Mouse (Mus musculus): ENCODE measurements at regions not wholly inside any gene's neighbourhood (a gene's known extent, or its start where the extent isn't known, plus 50 kb on each side); places are given as distances from the start of the nearest gene placed in this dataset.
A peak's percentile ranks its signal among the peaks of the same experiment; 100 is the strongest.

DNA sequence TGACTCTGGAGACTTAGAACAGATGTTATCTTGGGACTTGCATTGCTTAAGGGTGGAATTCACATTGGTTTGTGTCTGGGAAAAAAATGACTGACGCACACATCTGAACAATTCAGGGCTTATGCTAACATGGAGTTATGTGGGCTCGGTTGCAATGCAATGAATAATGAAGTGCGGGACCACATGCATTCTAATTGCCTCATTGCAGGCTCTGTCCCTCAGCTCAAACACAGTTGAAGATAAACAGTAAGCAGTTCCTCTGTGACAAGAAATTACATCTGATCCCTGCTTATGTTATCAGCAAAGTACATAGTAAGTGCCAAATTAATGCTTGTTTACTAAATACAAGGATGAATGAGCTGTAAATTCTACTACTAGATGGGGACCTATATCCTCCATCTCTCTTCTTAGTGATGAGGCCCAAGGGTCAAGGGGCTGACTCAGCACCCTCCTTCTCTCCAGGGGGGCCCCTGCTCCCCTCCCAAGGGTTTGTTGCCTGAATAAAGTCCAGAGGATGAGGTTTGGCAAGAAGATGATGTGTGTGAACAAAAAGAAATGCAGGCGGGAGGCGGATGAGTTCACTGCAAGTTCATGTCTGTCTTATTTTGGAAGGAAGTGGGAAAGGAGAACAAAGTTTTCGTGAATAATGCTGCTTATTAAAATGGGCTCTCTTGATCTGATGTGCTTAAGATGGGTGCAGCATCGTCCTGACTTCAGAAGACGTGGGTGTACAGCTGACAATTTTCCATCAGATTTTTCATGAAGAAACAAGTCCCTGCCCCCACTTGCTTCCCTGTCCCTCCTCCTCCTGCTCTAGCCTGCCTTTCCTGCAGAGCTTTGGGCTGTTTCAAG is 533.1 kb downstream of the Shisa9 start:
- Histone ChIP-seq H3K4me2 (ENCODE audit: low read depth, low read length) (no peak overlapping the region), H3K36me3 (ENCODE audit: control insufficient read depth, insufficient read depth, low read length) (no peaks in the 10 kb centered on the region), H3K27ac (ENCODE audit: low read length) (peak overlapping the region; percentile 55), H3K9me3 (replicated peaks; ENCODE audit: control insufficient read depth, low read length) (no peaks in the 10 kb centered on the region), H3K4me1 (ENCODE audit: control insufficient read depth, insufficient read depth, low read length) (peaks cover 3% of the 10 kb centered on the region), H3K27me3 (ENCODE audit: control insufficient read depth, insufficient read depth, low read length) (no peaks in the 10 kb centered on the region), H3K4me3 (replicated peaks; ENCODE audit: low read length) (no peak overlapping the region), H3K9ac (ENCODE audit: low read length) (no peak overlapping the region)
- peak; percentile 58 for ATAC-seq (ENCODE audit: insufficient read depth, low FRiP score)
- WGBS, result 39% methylated on average over 8 of the region's 8 CpGs

GRCm38 (mm10) chr16:12518264-12518663 is 534.4 kb downstream of the Shisa9 start:
- Histone ChIP-seq H3K27ac (ENCODE audit: low read length) (no peak overlapping the region), H3K27me3 (ENCODE audit: control insufficient read depth, insufficient read depth, low read length) (no peaks in the 10 kb centered on the region), H3K4me1 (ENCODE audit: control insufficient read depth, insufficient read depth, low read length) (peaks cover 3% of the 10 kb centered on the region), H3K36me3 (ENCODE audit: control insufficient read depth, insufficient read depth, low read length) (no peaks in the 10 kb centered on the region), H3K9ac (ENCODE audit: low read length) (no peak overlapping the region), H3K9me3 (replicated peaks; ENCODE audit: control insufficient read depth, low read length) (no peaks in the 10 kb centered on the region), H3K4me2 (ENCODE audit: low read depth, low read length) (no peak overlapping the region), H3K4me3 (replicated peaks; ENCODE audit: low read length) (no peak overlapping the region)
- no peak for ATAC-seq (ENCODE audit: insufficient read depth, low FRiP score)
- 80% methylated on average over 7 of the region's 7 CpGs for WGBS

- Histone ChIP-seq H3K9me3 (replicated peaks; ENCODE audit: control insufficient read depth, low read length) (no peaks in the 10 kb centered on the region), H3K27ac (ENCODE audit: low read length) (no peak overlapping the region), H3K36me3 (ENCODE audit: control insufficient read depth, insufficient read depth, low read length) (no peaks in the 10 kb centered on the region), H3K4me2 (ENCODE audit: low read depth, low read length) (no peak overlapping the region), H3K9ac (ENCODE audit: low read length) (no peak overlapping the region), H3K4me3 (replicated peaks; ENCODE audit: low read length) (no peak overlapping the region), H3K4me1 (ENCODE audit: control insufficient read depth, insufficient read depth, low read length) (peaks cover 3% of the 10 kb centered on the region), H3K27me3 (ENCODE audit: control insufficient read depth, insufficient read depth, low read length) (no peaks in the 10 kb centered on the region)
- 74% methylated on average over 3 of the region's 3 CpGs for WGBS
- ATAC-seq (ENCODE audit: insufficient read depth, low FRiP score), result no peak
These were observed 538.0 kb downstream of the Shisa9 start for GRCm38 (mm10) chr16:12521711-12522476.

GRCm38 (mm10) chr16:12548462-12548861 is 561.0 kb upstream of the Ercc4 start:
- Histone ChIP-seq H3K4me3 (replicated peaks; ENCODE audit: low read length) (no peak overlapping the region), H3K4me1 (ENCODE audit: control insufficient read depth, insufficient read depth, low read length) (no peaks in the 10 kb centered on the region), H3K9me3 (replicated peaks; ENCODE audit: control insufficient read depth, low read length) (no peaks in the 10 kb centered on the region), H3K4me2 (ENCODE audit: low read depth, low read length) (no peak overlapping the region), H3K36me3 (ENCODE audit: control insufficient read depth, insufficient read depth, low read length) (no peaks in the 10 kb centered on the region), H3K27ac (ENCODE audit: low read length) (no peak overlapping the region), H3K27me3 (ENCODE audit: control insufficient read depth, insufficient read depth, low read length) (no peaks in the 10 kb centered on the region), H3K9ac (ENCODE audit: low read length) (no peak overlapping the region)
- ATAC-seq (ENCODE audit: insufficient read depth, low FRiP score), result no peak

GRCm38 (mm10) chr16:12588889-12589288 is 520.6 kb upstream of the Ercc4 start:
- no peak for ATAC-seq (ENCODE audit: insufficient read depth, low FRiP score)
- H3K4me3 ChIP-seq (replicated peaks; ENCODE audit: low read length), result no peak overlapping the region
- no peaks in the 10 kb centered on the region for H3K27me3 ChIP-seq (ENCODE audit: control insufficient read depth, insufficient read depth, low read length)

DNA sequence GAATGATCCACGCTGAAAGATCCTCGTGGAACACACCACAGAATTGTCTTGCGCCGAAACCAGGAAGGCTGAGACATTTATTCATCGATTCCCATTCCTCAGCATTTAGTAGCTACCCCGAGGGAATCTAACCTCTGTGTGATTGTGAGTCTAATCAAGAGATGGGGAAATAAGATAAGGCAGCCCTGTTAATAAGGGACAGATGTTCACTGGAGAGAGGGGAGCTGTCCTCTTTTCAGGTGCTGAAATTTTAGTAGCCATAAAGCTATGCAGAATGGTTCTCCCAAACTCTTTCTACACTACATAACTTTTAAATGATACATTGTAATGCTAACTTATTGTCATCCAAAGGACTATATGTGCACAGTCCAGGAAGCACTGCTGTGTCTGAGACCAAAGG is 501.2 kb upstream of the Ercc4 start:
- Histone ChIP-seq H3K4me2 (ENCODE audit: low read depth, low read length) (no peak overlapping the region), H3K27ac (ENCODE audit: low read length) (no peak overlapping the region), H3K9ac (ENCODE audit: low read length) (no peak overlapping the region), H3K4me3 (replicated peaks; ENCODE audit: low read length) (no peak overlapping the region), H3K4me1 (ENCODE audit: control insufficient read depth, insufficient read depth, low read length) (no peaks in the 10 kb centered on the region), H3K27me3 (ENCODE audit: control insufficient read depth, insufficient read depth, low read length) (no peaks in the 10 kb centered on the region), H3K36me3 (ENCODE audit: control insufficient read depth, insufficient read depth, low read length) (no peaks in the 10 kb centered on the region), H3K9me3 (replicated peaks; ENCODE audit: control insufficient read depth, low read length) (no peaks in the 10 kb centered on the region)
- no peak for ATAC-seq (ENCODE audit: insufficient read depth, low FRiP score)
- WGBS, result 67% methylated on average over 6 of the region's 6 CpGs

More at GRCm38 (mm10) chr16:12588889-12589288, 520.6 kb upstream of the Ercc4 start:
- H3K4me2 ChIP-seq (ENCODE audit: low read depth, low read length), result no peak overlapping the region
- H3K27ac ChIP-seq (ENCODE audit: low read length), result no peak overlapping the region
- no peaks in the 10 kb centered on the region for H3K36me3 ChIP-seq (ENCODE audit: control insufficient read depth, insufficient read depth, low read length)
- H3K9ac ChIP-seq (ENCODE audit: low read length), result no peak overlapping the region
- H3K4me1 ChIP-seq (ENCODE audit: control insufficient read depth, insufficient read depth, low read length), result no peaks in the 10 kb centered on the region
- no peaks in the 10 kb centered on the region for H3K9me3 ChIP-seq (replicated peaks; ENCODE audit: control insufficient read depth, low read length)

DNA sequence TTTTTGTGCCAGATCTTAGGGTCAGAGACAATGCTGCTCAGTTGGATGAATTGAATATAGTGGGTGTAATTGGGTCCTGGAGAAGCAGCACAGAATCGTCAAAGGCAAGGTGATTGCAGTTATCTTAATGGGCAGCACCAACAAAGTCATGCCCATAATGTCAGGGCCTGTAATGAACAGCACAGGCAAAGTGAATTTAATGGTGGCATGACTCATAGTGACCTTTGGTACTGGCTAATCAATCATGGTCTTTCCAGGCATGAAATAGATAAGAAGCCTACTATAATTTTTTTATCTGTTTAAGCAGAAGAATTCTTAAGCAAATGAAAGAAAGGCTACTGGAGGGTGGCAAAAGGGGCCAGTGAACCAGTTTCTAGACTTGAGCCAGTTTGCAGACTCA is 498.4 kb upstream of the Ercc4 start:
- 42% methylated on average over 1 of the region's 1 CpGs for WGBS
- Histone ChIP-seq H3K27ac (ENCODE audit: low read length) (no peak overlapping the region), H3K4me2 (ENCODE audit: low read depth, low read length) (no peak overlapping the region), H3K9ac (ENCODE audit: low read length) (no peak overlapping the region), H3K27me3 (ENCODE audit: control insufficient read depth, insufficient read depth, low read length) (no peaks in the 10 kb centered on the region), H3K4me3 (replicated peaks; ENCODE audit: low read length) (no peak overlapping the region), H3K36me3 (ENCODE audit: control insufficient read depth, insufficient read depth, low read length) (no peaks in the 10 kb centered on the region), H3K4me1 (ENCODE audit: control insufficient read depth, insufficient read depth, low read length) (no peaks in the 10 kb centered on the region), H3K9me3 (replicated peaks; ENCODE audit: control insufficient read depth, low read length) (no peaks in the 10 kb centered on the region)
- ATAC-seq (ENCODE audit: insufficient read depth, low FRiP score), result no peak

DNA sequence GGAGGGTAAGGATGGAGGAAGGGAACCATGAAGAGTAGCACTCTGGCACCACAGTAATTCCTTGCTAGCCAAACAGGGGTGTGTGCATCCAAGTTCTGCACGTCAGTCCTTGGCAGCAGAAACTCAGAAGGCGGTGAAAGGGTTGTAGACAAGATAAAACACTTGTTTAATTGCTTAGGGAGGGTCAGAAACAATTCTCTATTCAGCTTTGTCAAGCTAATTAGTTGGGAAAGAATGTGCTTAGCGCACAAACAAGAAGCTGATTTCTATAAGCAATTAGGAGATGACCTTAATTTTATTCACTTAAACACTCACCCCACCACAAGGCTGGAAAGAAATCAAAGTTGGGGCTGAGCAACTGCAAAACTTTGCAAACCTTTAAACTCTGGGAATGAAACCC is 491.7 kb upstream of the Ercc4 start:
- H3K9ac ChIP-seq (ENCODE audit: low read length), result no peak overlapping the region
- H3K4me1 ChIP-seq (ENCODE audit: control insufficient read depth, insufficient read depth, low read length), result no peaks in the 10 kb centered on the region
- no peak overlapping the region for H3K4me3 ChIP-seq (replicated peaks; ENCODE audit: low read length)
- no peaks in the 10 kb centered on the region for H3K27me3 ChIP-seq (ENCODE audit: control insufficient read depth, insufficient read depth, low read length)
- ATAC-seq (ENCODE audit: insufficient read depth, low FRiP score), result no peak
- no peak overlapping the region for H3K27ac ChIP-seq (ENCODE audit: low read length)
- no peaks in the 10 kb centered on the region for H3K9me3 ChIP-seq (replicated peaks; ENCODE audit: control insufficient read depth, low read length)
- WGBS, result 61% methylated on average over 3 of the region's 3 CpGs
- H3K36me3 ChIP-seq (ENCODE audit: control insufficient read depth, insufficient read depth, low read length), result no peaks in the 10 kb centered on the region
- no peak overlapping the region for H3K4me2 ChIP-seq (ENCODE audit: low read depth, low read length)

DNA sequence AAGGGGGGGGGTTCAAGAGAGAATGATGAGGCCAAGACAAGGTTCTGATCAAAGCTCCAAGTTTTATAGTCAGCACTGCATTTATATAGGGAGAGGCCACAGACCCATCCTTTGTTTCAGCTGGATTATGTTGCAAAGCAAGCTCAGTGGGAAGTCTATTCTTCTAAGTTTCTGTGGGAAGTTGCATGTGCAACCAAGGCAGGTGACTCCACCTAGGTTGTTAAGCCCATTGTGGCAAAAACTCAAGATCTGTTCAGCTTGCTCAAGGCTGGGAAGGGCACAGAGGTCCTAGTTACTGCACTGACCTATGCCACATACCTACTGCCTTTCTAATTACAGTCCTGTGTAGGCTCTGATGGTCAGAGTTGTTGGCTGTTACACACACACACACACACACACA is 477.0 kb upstream of the Ercc4 start:
- H3K27ac ChIP-seq (ENCODE audit: low read length), result no peak overlapping the region

More for the DNA sequence above, 477.0 kb upstream of the Ercc4 start:
- no peaks in the 10 kb centered on the region for H3K36me3 ChIP-seq (ENCODE audit: control insufficient read depth, insufficient read depth, low read length)
- no peak overlapping the region for H3K9ac ChIP-seq (ENCODE audit: low read length)
- H3K4me3 ChIP-seq (replicated peaks; ENCODE audit: low read length), result no peak overlapping the region
- no peak for ATAC-seq (ENCODE audit: insufficient read depth, low FRiP score)
- no peaks in the 10 kb centered on the region for H3K4me1 ChIP-seq (ENCODE audit: control insufficient read depth, insufficient read depth, low read length)
- no peaks in the 10 kb centered on the region for H3K27me3 ChIP-seq (ENCODE audit: control insufficient read depth, insufficient read depth, low read length)
- no peaks in the 10 kb centered on the region for H3K9me3 ChIP-seq (replicated peaks; ENCODE audit: control insufficient read depth, low read length)
- H3K4me2 ChIP-seq (ENCODE audit: low read depth, low read length), result no peak overlapping the region
